Mouse (Mus musculus): ENCODE measurements around the gene Shh. TPM values are rescaled to one million over a fixed set of nuclear protein-coding genes. Genes with fewer than 3 reads are reported as not detected.
A peak's percentile ranks its signal among the peaks of the same experiment; 100 is the strongest.

The Shh gene
- polyA plus RNA-seq, 1 experiment from 2014 or later: 1.8 TPM

GRCm38 (mm10) chr5:28456366-28456765 is 10.7 kb downstream of the Shh start:
- Histone ChIP-seq H3K9ac (no peak overlapping the region), H3K9me3 (no peaks in the 10 kb centered on the region), H3K27me3 (peaks cover 83% of the 10 kb centered on the region), H3K4me2 (no peak overlapping the region), H3K4me3 (no peak overlapping the region), H3K36me3 (no peaks in the 10 kb centered on the region), H3K27ac (no peak overlapping the region), H3K4me1 (replicated peaks) (peaks cover 33% of the 10 kb centered on the region)
- ATAC-seq (ENCODE audit: low FRiP score): no peak
- 74% methylated on average over 1 of the region's 1 CpGs for WGBS

GRCm38 (mm10) chr5:28455721-28456120 is 11.3 kb downstream of the Shh start:
- no peak overlapping the region for H3K4me3 ChIP-seq
- peaks cover 33% of the 10 kb centered on the region for H3K4me1 ChIP-seq (replicated peaks)
- H3K27ac ChIP-seq: no peak overlapping the region
- WGBS: 74% methylated on average over 5 of the region's 5 CpGs
- no peak overlapping the region for H3K9ac ChIP-seq
- peaks cover 77% of the 10 kb centered on the region for H3K27me3 ChIP-seq
- ATAC-seq (ENCODE audit: low FRiP score): no peak
- H3K4me2 ChIP-seq: no peak overlapping the region
- no peaks in the 10 kb centered on the region for H3K36me3 ChIP-seq
- no peaks in the 10 kb centered on the region for H3K9me3 ChIP-seq

GRCm38 (mm10) chr5:28454546-28454945 is 12.5 kb downstream of the Shh start:
- Histone ChIP-seq H3K36me3 (no peaks in the 10 kb centered on the region), H3K9ac (no peak overlapping the region), H3K4me1 (replicated peaks) (peaks cover 21% of the 10 kb centered on the region), H3K4me2 (no peak overlapping the region), H3K27ac (no peak overlapping the region), H3K4me3 (no peak overlapping the region), H3K27me3 (peaks cover 67% of the 10 kb centered on the region), H3K9me3 (no peaks in the 10 kb centered on the region)
- WGBS: 92% methylated on average over 6 of the region's 6 CpGs
- ATAC-seq (ENCODE audit: low FRiP score): no peak

GRCm38 (mm10) chr5:28453523-28453922 is 13.5 kb downstream of the Shh start:
- WGBS: 25% methylated on average over 3 of the region's 3 CpGs
- peaks cover 12% of the 10 kb centered on the region for H3K4me1 ChIP-seq (replicated peaks)
- ATAC-seq (ENCODE audit: low FRiP score): no peak
- H3K9ac ChIP-seq: no peak overlapping the region
- H3K9me3 ChIP-seq: no peaks in the 10 kb centered on the region
- peaks cover 57% of the 10 kb centered on the region for H3K27me3 ChIP-seq
- H3K4me3 ChIP-seq: no peak overlapping the region
- no peak overlapping the region for H3K4me2 ChIP-seq
- H3K36me3 ChIP-seq: no peaks in the 10 kb centered on the region
- H3K27ac ChIP-seq: no peak overlapping the region

- Histone ChIP-seq H3K36me3 (no peaks in the 10 kb centered on the region), H3K9me3 (no peaks in the 10 kb centered on the region), H3K4me3 (no peak overlapping the region), H3K9ac (no peak overlapping the region), H3K4me2 (no peak overlapping the region), H3K27me3 (peaks cover 53% of the 10 kb centered on the region), H3K4me1 (replicated peaks) (peaks cover 8% of the 10 kb centered on the region), H3K27ac (no peak overlapping the region)
- no peak for ATAC-seq (ENCODE audit: low FRiP score)
- WGBS: 88% methylated on average over 5 of the region's 5 CpGs
Observed at GRCm38 (mm10) chr5:28453086-28453485, 14.0 kb downstream of the Shh start.

GRCm38 (mm10) chr5:28451053-28451638 is 15.9 kb downstream of the Shh start:
- no peaks in the 10 kb centered on the region for H3K36me3 ChIP-seq
- 0 out of 2 replicates have a peak, but pooled peaks cover 3% of the 10 kb centered on the region for H3K4me1 ChIP-seq (replicated peaks)
- H3K9me3 ChIP-seq: no peaks in the 10 kb centered on the region
- H3K4me3 ChIP-seq: no peak overlapping the region
- no peak overlapping the region for H3K4me2 ChIP-seq
- peak; percentile 85 for ATAC-seq (ENCODE audit: low FRiP score)
- no peak overlapping the region for H3K9ac ChIP-seq
- no peak overlapping the region for H3K27ac ChIP-seq
- 33% methylated on average over 6 of the region's 6 CpGs for WGBS
- peaks cover 35% of the 10 kb centered on the region for H3K27me3 ChIP-seq

GRCm38 (mm10) chr5:28450126-28450890 is 16.7 kb downstream of the Shh start:
- Histone ChIP-seq H3K27me3 (peaks cover 27% of the 10 kb centered on the region), H3K36me3 (no peaks in the 10 kb centered on the region), H3K4me1 (replicated peaks) (0 out of 2 replicates have a peak, but pooled peaks cover 3% of the 10 kb centered on the region), H3K4me2 (no peak overlapping the region), H3K27ac (no peak overlapping the region), H3K4me3 (no peak overlapping the region), H3K9ac (no peak overlapping the region), H3K9me3 (no peaks in the 10 kb centered on the region)
- WGBS: 58% methylated on average over 3 of the region's 3 CpGs
- no peak for ATAC-seq (ENCODE audit: low FRiP score)

GRCm38 (mm10) chr5:28425926-28426325 is 41.1 kb downstream of the Shh start:
- H3K4me2 ChIP-seq: no peak overlapping the region
- no peak overlapping the region for H3K4me3 ChIP-seq
- no peak overlapping the region for H3K27ac ChIP-seq
- no peaks in the 10 kb centered on the region for H3K9me3 ChIP-seq
- WGBS: 93% methylated on average over 9 of the region's 9 CpGs
- H3K9ac ChIP-seq: no peak overlapping the region
- no peak for ATAC-seq (ENCODE audit: low FRiP score)
- no peaks in the 10 kb centered on the region for H3K36me3 ChIP-seq
- no peaks in the 10 kb centered on the region for H3K4me1 ChIP-seq (replicated peaks)
- no peaks in the 10 kb centered on the region for H3K27me3 ChIP-seq

GRCm38 (mm10) chr5:28423781-28424180 is 43.3 kb downstream of the Shh start:
- 80% methylated on average over 4 of the region's 4 CpGs for WGBS
- no peak overlapping the region for H3K4me2 ChIP-seq
- no peak for ATAC-seq (ENCODE audit: low FRiP score)
- no peak overlapping the region for H3K9ac ChIP-seq
- H3K27ac ChIP-seq: no peak overlapping the region
- H3K4me1 ChIP-seq (replicated peaks): no peaks in the 10 kb centered on the region
- peaks cover 17% of the 10 kb centered on the region for H3K36me3 ChIP-seq
- H3K9me3 ChIP-seq: no peaks in the 10 kb centered on the region
- no peaks in the 10 kb centered on the region for H3K27me3 ChIP-seq
- no peak overlapping the region for H3K4me3 ChIP-seq

GRCm38 (mm10) chr5:28419640-28420265 is 47.3 kb downstream of the Shh start:
- 91% methylated on average over 12 of the region's 12 CpGs for WGBS
- no peaks in the 10 kb centered on the region for H3K9me3 ChIP-seq
- no peak overlapping the region for H3K4me2 ChIP-seq
- no peaks in the 10 kb centered on the region for H3K4me1 ChIP-seq (replicated peaks)
- H3K27ac ChIP-seq: no peak overlapping the region
- H3K9ac ChIP-seq: no peak overlapping the region
- H3K4me3 ChIP-seq: no peak overlapping the region
- ATAC-seq (ENCODE audit: low FRiP score): no peak
- H3K36me3 ChIP-seq: peaks cover 53% of the 10 kb centered on the region
- no peaks in the 10 kb centered on the region for H3K27me3 ChIP-seq

GRCm38 (mm10) chr5:28418734-28419133 is 48.3 kb downstream of the Shh start:
- Histone ChIP-seq H3K4me3 (no peak overlapping the region), H3K27ac (no peak overlapping the region), H3K9me3 (no peaks in the 10 kb centered on the region), H3K36me3 (peaks cover 64% of the 10 kb centered on the region), H3K4me1 (replicated peaks) (no peaks in the 10 kb centered on the region), H3K4me2 (no peak overlapping the region), H3K9ac (no peak overlapping the region), H3K27me3 (no peaks in the 10 kb centered on the region)
- ATAC-seq (ENCODE audit: low FRiP score): no peak; the same call in 1 of the 2 replicates
- WGBS: 88% methylated on average over 10 of the region's 10 CpGs

GRCm38 (mm10) chr5:28416029-28416428 is 51.0 kb downstream of the Shh start:
- H3K4me3 ChIP-seq: no peak overlapping the region
- peaks cover 89% of the 10 kb centered on the region for H3K36me3 ChIP-seq

More at GRCm38 (mm10) chr5:28416029-28416428, 51.0 kb downstream of the Shh start:
- Histone ChIP-seq H3K4me2 (no peak overlapping the region), H3K4me1 (replicated peaks) (no peaks in the 10 kb centered on the region), H3K9ac (no peak overlapping the region), H3K27ac (no peak overlapping the region), H3K27me3 (no peaks in the 10 kb centered on the region), H3K9me3 (no peaks in the 10 kb centered on the region)
- ATAC-seq (ENCODE audit: low FRiP score): no peak
